Mouse (Mus musculus) heart, embryonic 11.5 days (tissue): ENCODE results near the gene F13a1. TPM values are rescaled to one million over a fixed set of nuclear protein-coding genes. Genes with fewer than 3 reads are reported as not detected.

Experiments used
- ATAC-seq: fragments of 200-750 bp; cut with Nextera tagmentation; replicated peaks from 2 replicates; pipeline ENCODE4 v1.8.0; 2017; ENCODE audit warnings: moderate library complexity; ENCODE audit not compliant: insufficient number of reproducible peaks, low FRiP score, low TSS enrichment
- H3K27ac ChIP-seq: fragments of 300-500 bp; sonication (generic); 2 replicates; pipeline ENCODE4 v1.5.1; 2014; ENCODE audit warnings: mild to moderate bottlenecking, low read depth, low read length
- H3K27me3 ChIP-seq: fragments of 300-500 bp; sonication (generic); 2 replicates; pipeline ENCODE4 v1.6.1; 2014; ENCODE audit warnings: mild to moderate bottlenecking, low read length, mixed read lengths; ENCODE audit not compliant: control insufficient read depth, insufficient read depth
- H3K36me3 ChIP-seq: fragments of 300-500 bp; sonication (generic); 2 replicates; pipeline ENCODE4 v1.6.1; 2014; ENCODE audit warnings: mild to moderate bottlenecking, low read length, moderate library complexity, mixed read lengths; ENCODE audit not compliant: control insufficient read depth, insufficient read depth
- H3K4me1 ChIP-seq: fragments of 300-500 bp; sonication (generic); 2 replicates; pipeline ENCODE4 v1.6.1; 2014; ENCODE audit warnings: low read length; ENCODE audit not compliant: control insufficient read depth, insufficient read depth
- H3K4me2 ChIP-seq: fragments of 300-500 bp; sonication (generic); 2 replicates; pipeline ENCODE4 v1.6.1; 2014; ENCODE audit warnings: mild to moderate bottlenecking, moderate library complexity
- H3K4me3 ChIP-seq: fragments of 300-500 bp; sonication (generic); 2 replicates; pipeline ENCODE4 v1.5.1; 2014; ENCODE audit warnings: low read depth, low read length
- H3K9ac ChIP-seq: fragments of 300-500 bp; sonication (generic); 2 replicates; pipeline ENCODE4 v1.6.1; 2014; ENCODE audit warnings: mild to moderate bottlenecking, low read depth, low read length, moderate library complexity
- H3K9me3 ChIP-seq: fragments of 300-500 bp; sonication (generic); replicated peaks from 2 replicates; pipeline ENCODE4 v1.6.1; 2016; ENCODE audit warnings: low read length; ENCODE audit not compliant: control insufficient read depth
- WGBS: fragments of 180-500 bp; shearing (Covaris S2); extraction: QIAGEN DNeasy Blood & Tissue Kit; methylation state at CpG from one replicate; pipeline ENCODE4 v1.1.7; 2014; ENCODE audit not compliant: insufficient replicate concordance; 5-methylcytosine and 5-hydroxymethylcytosine counted together
- polyA plus RNA-seq: library from polyadenylated mRNA; unstranded; fragments of >200 nt; fragmentation: Nextera tagmentation; extraction: Ambion mirVana; gene quantifications from 2 replicates; pipeline ENCODE4 v1.2.1, GENCODE M21; 2014

The F13a1 gene
- polyA plus RNA-seq, 1 experiment from 2014 or later = 2.1 TPM

DNA sequence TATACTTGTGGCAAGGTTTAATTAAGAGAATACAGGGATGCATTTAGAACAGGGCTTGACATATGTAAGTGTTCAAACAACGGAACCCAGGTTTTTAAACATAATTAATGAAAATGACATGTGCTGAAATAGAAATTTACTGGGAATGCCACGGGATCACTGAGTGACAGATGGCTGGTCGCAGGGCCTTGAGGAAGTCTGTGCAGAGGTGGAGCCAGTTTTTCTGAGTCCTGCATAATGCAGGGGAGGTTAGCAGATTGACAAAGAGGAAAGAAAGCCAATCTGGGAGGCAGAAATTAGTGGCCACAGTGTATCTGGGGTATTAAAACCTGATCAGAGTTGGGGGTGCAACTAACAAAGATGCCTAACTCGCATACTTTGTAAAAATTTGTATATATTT lies 130.3 kb downstream of the F13a1 start:
- WGBS = 76% methylated on average over 4 of the region's 4 CpGs
- Histone ChIP-seq H3K4me1 (no peaks in the 10 kb centered on the region), H3K4me3 (no peak overlapping the region), H3K9me3 (no peaks in the 10 kb centered on the region), H3K9ac (no peak overlapping the region), H3K27me3 (no peaks in the 10 kb centered on the region), H3K4me2 (no peak overlapping the region), H3K27ac (no peak overlapping the region), H3K36me3 (no peaks in the 10 kb centered on the region)
- ATAC-seq = no peak

- Histone ChIP-seq H3K27me3 (no peaks in the 10 kb centered on the region), H3K9ac (no peak overlapping the region), H3K9me3 (no peaks in the 10 kb centered on the region), H3K4me3 (no peak overlapping the region), H3K36me3 (no peaks in the 10 kb centered on the region), H3K4me2 (no peak overlapping the region), H3K27ac (no peak overlapping the region), H3K4me1 (peaks cover 4% of the 10 kb centered on the region; the same call in 1 of the 2 replicates)
- no peak for ATAC-seq
- WGBS = 48% methylated on average over 4 of the region's 4 CpGs
These were observed 146.2 kb downstream of the F13a1 start for GRCm38 (mm10) chr13:36903885-36904284.

DNA sequence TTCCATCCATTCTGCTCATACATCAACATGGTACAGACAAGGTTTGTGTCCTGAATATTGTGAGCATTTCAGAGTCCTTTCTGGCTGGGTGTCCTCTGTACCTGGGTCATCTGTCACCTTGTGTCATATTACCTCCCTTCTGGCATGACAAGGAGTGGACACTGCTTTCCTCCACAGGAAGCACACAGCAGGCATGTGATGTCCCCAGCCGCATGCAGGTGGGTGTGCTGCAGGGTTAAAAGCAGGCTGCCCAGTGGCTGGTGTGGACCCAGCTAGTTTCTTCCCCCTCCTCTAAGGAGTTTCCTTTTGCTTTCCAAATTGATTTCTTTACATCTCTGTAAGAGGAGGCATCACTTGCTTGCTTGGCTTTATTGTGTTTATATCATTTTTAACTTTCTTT lies 146.6 kb downstream of the F13a1 start:
- no peaks in the 10 kb centered on the region for H3K9me3 ChIP-seq
- H3K4me1 ChIP-seq = peaks cover 4% of the 10 kb centered on the region; the same call in 1 of the 2 replicates
- no peaks in the 10 kb centered on the region for H3K36me3 ChIP-seq
- whole genome bisulfite sequencing = 55% methylated on average over 1 of the region's 1 CpGs
- no peak overlapping the region for H3K27ac ChIP-seq
- H3K9ac ChIP-seq = no peak overlapping the region
- no peaks in the 10 kb centered on the region for H3K27me3 ChIP-seq
- H3K4me2 ChIP-seq = no peak overlapping the region
- no peak overlapping the region for H3K4me3 ChIP-seq
- ATAC-seq = no peak

GRCm38 (mm10) chr13:36901603-36902002 lies 148.4 kb downstream of the F13a1 start:
- Histone ChIP-seq H3K4me1 (peaks cover 4% of the 10 kb centered on the region; the same call in 1 of the 2 replicates), H3K9ac (no peak overlapping the region), H3K4me2 (no peak overlapping the region), H3K4me3 (no peak overlapping the region), H3K36me3 (no peaks in the 10 kb centered on the region), H3K9me3 (no peaks in the 10 kb centered on the region), H3K27ac (no peak overlapping the region), H3K27me3 (no peaks in the 10 kb centered on the region)
- no peak for ATAC-seq
- WGBS = 74% methylated on average over 3 of the region's 3 CpGs

DNA sequence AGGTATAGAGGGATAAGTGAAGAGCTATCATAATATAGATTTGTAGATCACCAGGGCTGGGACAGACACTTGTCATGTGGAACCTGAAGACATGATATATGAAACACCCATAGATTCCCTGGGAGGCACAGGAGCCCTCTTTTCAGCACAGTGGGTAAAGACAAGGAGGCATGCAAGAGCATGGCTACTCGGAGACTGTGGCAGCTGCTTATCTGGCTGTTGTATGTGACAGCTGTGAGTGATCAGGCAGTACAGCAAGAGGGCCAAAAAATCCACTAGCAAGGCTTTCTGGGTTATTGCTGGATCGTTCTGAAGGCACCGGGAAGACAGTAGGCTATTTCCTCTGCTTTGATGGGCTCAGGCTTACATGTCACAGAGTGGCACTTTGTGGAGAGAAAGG lies 149.0 kb downstream of the F13a1 start:
- no peaks in the 10 kb centered on the region for H3K27me3 ChIP-seq
- no peaks in the 10 kb centered on the region for H3K9me3 ChIP-seq
- no peak overlapping the region for H3K27ac ChIP-seq
- no peaks in the 10 kb centered on the region for H3K36me3 ChIP-seq
- no peak overlapping the region for H3K9ac ChIP-seq
- no peak overlapping the region for H3K4me3 ChIP-seq
- H3K4me1 ChIP-seq = peaks cover 4% of the 10 kb centered on the region; the same call in 1 of the 2 replicates
- no peak for ATAC-seq
- no peak overlapping the region for H3K4me2 ChIP-seq
- 35% methylated on average over 3 of the region's 3 CpGs for WGBS

DNA sequence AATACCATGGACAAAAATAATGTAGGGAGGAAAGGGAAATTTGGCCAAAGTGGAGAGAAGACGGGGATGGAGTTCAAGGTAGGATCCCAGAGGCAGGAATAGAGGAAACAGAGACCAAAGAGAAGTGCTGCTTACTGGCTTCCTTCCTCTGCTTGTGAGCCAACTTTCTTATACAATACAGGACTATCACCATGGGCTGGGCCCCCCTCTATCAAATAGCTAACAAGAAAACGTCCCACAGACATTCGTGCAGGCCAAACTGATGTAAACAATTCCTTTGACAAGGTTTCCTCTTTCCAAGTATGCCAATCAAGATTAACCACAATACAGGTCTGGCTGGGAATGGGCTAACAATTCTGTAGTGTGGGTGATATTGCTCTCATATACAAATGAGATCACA lies 154.0 kb downstream of the F13a1 start:
- H3K9ac ChIP-seq = no peak overlapping the region
- WGBS = 44% methylated on average over 3 of the region's 3 CpGs
- H3K27ac ChIP-seq = no peak overlapping the region
- H3K4me1 ChIP-seq = peaks cover 2% of the 10 kb centered on the region; the same call in 1 of the 2 replicates
- no peaks in the 10 kb centered on the region for H3K27me3 ChIP-seq
- no peak overlapping the region for H3K4me3 ChIP-seq
- no peaks in the 10 kb centered on the region for H3K36me3 ChIP-seq
- H3K4me2 ChIP-seq = no peak overlapping the region
- ATAC-seq = no peak
- H3K9me3 ChIP-seq = no peaks in the 10 kb centered on the region

GRCm38 (mm10) chr13:36893762-36894161 lies 156.3 kb downstream of the F13a1 start:
- Histone ChIP-seq H3K27ac (no peak overlapping the region), H3K4me1 (no peaks in the 10 kb centered on the region), H3K4me2 (no peak overlapping the region), H3K9ac (no peak overlapping the region), H3K4me3 (no peak overlapping the region), H3K36me3 (no peaks in the 10 kb centered on the region), H3K9me3 (no peaks in the 10 kb centered on the region), H3K27me3 (no peaks in the 10 kb centered on the region)
- WGBS = 91% methylated on average over 3 of the region's 3 CpGs
- ATAC-seq = no peak

GRCm38 (mm10) chr13:36892216-36892615 lies 157.8 kb downstream of the F13a1 start:
- ATAC-seq = no peak

GRCm38 (mm10) chr13:36885973-36886372 lies 164.1 kb downstream of the F13a1 start:
- Histone ChIP-seq H3K4me2 (no peak overlapping the region), H3K27me3 (no peaks in the 10 kb centered on the region), H3K9ac (no peak overlapping the region), H3K9me3 (no peaks in the 10 kb centered on the region), H3K4me3 (no peak overlapping the region), H3K4me1 (no peaks in the 10 kb centered on the region), H3K36me3 (no peaks in the 10 kb centered on the region), H3K27ac (no peak overlapping the region)
- no peak for ATAC-seq
- WGBS = 69% methylated on average over 7 of the region's 7 CpGs

More at GRCm38 (mm10) chr13:36892216-36892615, 157.8 kb downstream of the F13a1 start:
- Histone ChIP-seq H3K36me3 (no peaks in the 10 kb centered on the region), H3K4me2 (no peak overlapping the region), H3K4me1 (no peaks in the 10 kb centered on the region), H3K27ac (no peak overlapping the region), H3K27me3 (no peaks in the 10 kb centered on the region), H3K9ac (no peak overlapping the region), H3K4me3 (no peak overlapping the region), H3K9me3 (no peaks in the 10 kb centered on the region)
- WGBS = 62% methylated on average over 1 of the region's 1 CpGs
